Mouse (Mus musculus) lung, embryonic 16.5 days (tissue): ENCODE measurements around the gene Nfasc. TPM values are rescaled to one million over a fixed set of nuclear protein-coding genes. Genes with fewer than 3 reads are reported as not detected.

Experiments
- ATAC-seq: fragments of 200-750 bp; cut with Nextera tagmentation; 2 replicates; pipeline ENCODE4 v1.8.0; 2017; ENCODE audit warnings: low read depth, mild to moderate bottlenecking, moderate library complexity
- H3K27ac ChIP-seq: fragments of 300-500 bp; sonication (generic); 2 replicates; pipeline ENCODE4 v1.5.1; 2014; ENCODE audit warnings: mild to moderate bottlenecking, control low read depth, low read length
- H3K27me3 ChIP-seq: fragments of 300-500 bp; sonication (generic); 2 replicates; pipeline ENCODE4 v1.6.1; 2014; ENCODE audit warnings: low read depth, low read length, mixed read lengths; ENCODE audit not compliant: control insufficient read depth, insufficient read depth
- H3K36me3 ChIP-seq: fragments of 300-500 bp; sonication (generic); 2 replicates; pipeline ENCODE4 v1.6.1; 2014; ENCODE audit warnings: low read length; ENCODE audit not compliant: control insufficient read depth, insufficient read depth
- H3K4me1 ChIP-seq: fragments of 300-500 bp; sonication (generic); replicated peaks from 2 replicates; pipeline ENCODE4 v1.6.1; 2014; ENCODE audit warnings: low read length, mixed read lengths; ENCODE audit not compliant: control insufficient read depth, insufficient read depth
- H3K4me2 ChIP-seq: fragments of 300-500 bp; sonication (generic); 2 replicates; pipeline ENCODE4 v1.6.1; 2014; ENCODE audit warnings: low read depth, low read length, control low read depth
- H3K4me3 ChIP-seq: fragments of 300-500 bp; sonication (generic); 2 replicates; pipeline ENCODE4 v1.5.1; 2014; ENCODE audit warnings: mild to moderate bottlenecking, low read length, control low read depth
- H3K9ac ChIP-seq: fragments of 300-500 bp; sonication (generic); 2 replicates; pipeline ENCODE4 v1.6.1; 2014; ENCODE audit warnings: low read length, control low read depth
- H3K9me3 ChIP-seq: fragments of 300-500 bp; sonication (generic); 2 replicates; pipeline ENCODE4 v1.6.1; 2016; ENCODE audit warnings: low read length; ENCODE audit not compliant: control insufficient read depth
- WGBS: fragments of 180-500 bp; shearing (Covaris S2); extraction: QIAGEN DNeasy Blood & Tissue Kit; methylation state at CpG from one replicate; pipeline ENCODE4 v1.1.7; 2014; 5-methylcytosine and 5-hydroxymethylcytosine counted together
- polyA plus RNA-seq: library from polyadenylated mRNA; unstranded; fragments of >200 nt; fragmentation: Nextera tagmentation; extraction: Ambion mirVana; gene quantifications from 2 replicates; pipeline ENCODE4 v1.2.1, GENCODE M21; 2015

The Nfasc gene
- polyA plus RNA-seq, 1 experiment from 2014 or later = 0.18 TPM

DNA sequence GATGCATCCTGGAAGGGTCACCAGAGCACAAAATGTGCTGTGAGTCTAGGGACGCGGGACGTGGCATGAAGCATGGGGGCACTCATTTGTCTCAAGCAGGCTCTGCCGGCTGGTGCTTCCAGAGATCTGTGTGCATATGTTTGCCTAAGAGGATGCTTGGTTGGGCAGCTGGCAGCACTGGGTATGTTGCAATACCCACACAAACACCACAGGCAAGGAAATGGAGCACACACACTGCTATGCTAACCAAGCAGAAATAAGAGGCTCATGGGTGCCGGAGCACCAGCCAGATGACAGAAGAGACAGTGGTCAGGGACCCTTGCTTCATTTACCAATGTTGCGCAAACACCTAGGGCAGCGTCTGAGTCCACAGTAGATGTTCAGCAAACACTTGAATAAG, 25.8 kb upstream of the Nfasc start:
- Histone ChIP-seq H3K36me3 (no peaks in the 10 kb centered on the region), H3K9ac (no peak overlapping the region), H3K9me3 (no peaks in the 10 kb centered on the region), H3K27me3 (no peaks in the 10 kb centered on the region), H3K4me2 (no peak overlapping the region), H3K4me1 (peaks cover 6% of the 10 kb centered on the region; the same call in 1 of the 2 replicates), H3K4me3 (no peak overlapping the region), H3K27ac (no peak overlapping the region)
- WGBS = 73% methylated on average over 7 of the region's 7 CpGs
- no peak for ATAC-seq

DNA sequence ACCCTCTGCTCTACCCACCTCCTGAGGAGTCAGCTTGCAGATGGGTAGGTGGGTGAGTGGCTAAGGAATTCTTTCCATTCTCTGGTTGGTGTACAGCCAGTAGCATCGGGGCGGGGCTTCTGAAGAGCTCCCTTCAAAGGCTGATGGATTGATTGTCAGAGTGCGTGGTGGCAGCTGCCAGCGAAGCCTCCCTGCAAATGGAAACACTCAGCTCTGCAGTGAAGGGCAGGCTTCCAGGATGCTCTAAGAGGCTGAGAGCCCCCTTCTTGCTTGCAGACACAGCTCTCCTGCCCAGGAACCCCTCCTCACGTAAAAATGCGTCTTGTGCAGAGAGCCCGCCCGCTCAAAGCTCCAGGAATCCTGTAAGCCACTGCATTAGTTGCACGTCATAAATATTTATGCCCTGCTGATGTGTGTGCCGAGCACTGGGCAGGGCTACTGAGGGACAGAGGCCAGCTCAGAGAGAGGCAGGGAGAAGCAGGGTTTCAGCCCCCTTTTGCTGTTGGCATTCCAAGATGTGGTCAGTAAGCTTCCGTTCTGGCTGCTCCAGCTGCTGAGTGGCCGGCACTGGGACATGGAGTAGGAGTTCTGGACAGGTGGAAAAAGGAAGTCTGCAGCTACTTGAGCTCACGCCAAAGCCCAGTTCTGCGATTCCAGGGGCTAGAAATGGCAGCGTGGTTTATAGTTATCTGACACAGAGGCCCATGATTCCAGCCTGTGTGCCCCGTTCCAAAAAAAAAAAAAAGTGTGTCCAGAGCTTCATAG, 24.5 kb upstream of the Nfasc start:
- H3K4me3 ChIP-seq = no peak overlapping the region

DNA sequence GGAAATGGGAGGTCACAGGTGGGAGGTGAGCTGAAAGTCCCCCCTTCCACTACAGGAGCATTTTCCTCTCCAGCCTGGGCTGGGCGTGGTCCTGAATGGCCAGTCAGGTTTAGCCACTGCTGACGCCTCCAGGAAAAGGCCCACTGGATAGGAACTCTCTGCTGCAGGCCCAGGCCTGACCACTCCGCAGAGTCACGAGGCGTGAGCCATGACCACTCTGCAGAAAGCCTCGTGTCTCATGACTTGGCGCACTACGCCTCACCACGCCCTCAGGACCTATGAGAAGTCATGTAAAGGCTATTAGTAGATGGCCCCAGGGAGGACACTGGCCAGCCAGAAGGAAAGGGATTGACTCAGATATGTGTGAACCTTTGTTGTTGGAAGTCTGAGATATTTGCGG, 23.6 kb upstream of the Nfasc start:
- no peak for ATAC-seq
- Histone ChIP-seq H3K36me3 (no peaks in the 10 kb centered on the region), H3K4me2 (no peak overlapping the region), H3K9me3 (no peaks in the 10 kb centered on the region), H3K27me3 (no peaks in the 10 kb centered on the region; the same call in 1 of the 2 replicates), H3K27ac (no peak overlapping the region), H3K4me3 (no peak overlapping the region), H3K9ac (no peak overlapping the region), H3K4me1 (peaks cover 6% of the 10 kb centered on the region; the same call in 1 of the 2 replicates)
- 62% methylated on average over 10 of the region's 10 CpGs for WGBS

More for the DNA sequence above, 24.5 kb upstream of the Nfasc start:
- peak; percentile 73 for ATAC-seq
- Histone ChIP-seq H3K36me3 (no peaks in the 10 kb centered on the region), H3K9me3 (no peaks in the 10 kb centered on the region), H3K27ac (no peak overlapping the region), H3K4me2 (peak overlapping the region; percentile 22), H3K9ac (no peak overlapping the region), H3K27me3 (no peaks in the 10 kb centered on the region), H3K4me1 (peaks cover 6% of the 10 kb centered on the region; the same call in 1 of the 2 replicates)
- WGBS = 13% methylated on average over 16 of the region's 16 CpGs

DNA sequence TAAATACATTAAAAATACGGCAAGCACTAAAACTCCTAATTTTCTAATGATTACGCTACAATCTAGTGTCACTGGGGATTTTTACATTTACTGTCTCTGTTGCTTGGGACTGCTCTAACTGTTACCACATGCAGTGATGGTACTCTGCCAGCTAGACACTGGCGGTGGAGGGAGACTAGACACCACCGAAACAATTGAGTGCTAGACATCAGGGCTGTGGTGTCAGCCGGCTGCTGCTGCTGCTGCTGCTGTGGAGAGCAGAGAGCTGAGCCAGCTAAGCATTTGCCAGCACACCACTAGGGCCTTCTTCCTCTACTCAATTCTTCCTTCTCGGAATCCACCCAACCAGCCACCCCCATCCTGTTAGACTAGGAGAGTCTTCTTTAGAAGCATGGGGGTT, 17.8 kb upstream of the Nfasc start:
- Histone ChIP-seq H3K4me2 (no peak overlapping the region), H3K36me3 (no peaks in the 10 kb centered on the region), H3K4me1 (0 out of 2 replicates have a peak, but pooled peaks cover 3% of the 10 kb centered on the region), H3K27ac (no peak overlapping the region), H3K4me3 (no peak overlapping the region), H3K27me3 (no peaks in the 10 kb centered on the region; the same call in none of the 2 replicates), H3K9me3 (no peaks in the 10 kb centered on the region), H3K9ac (no peak overlapping the region)
- WGBS = 51% methylated on average over 6 of the region's 6 CpGs
- no peak for ATAC-seq

DNA sequence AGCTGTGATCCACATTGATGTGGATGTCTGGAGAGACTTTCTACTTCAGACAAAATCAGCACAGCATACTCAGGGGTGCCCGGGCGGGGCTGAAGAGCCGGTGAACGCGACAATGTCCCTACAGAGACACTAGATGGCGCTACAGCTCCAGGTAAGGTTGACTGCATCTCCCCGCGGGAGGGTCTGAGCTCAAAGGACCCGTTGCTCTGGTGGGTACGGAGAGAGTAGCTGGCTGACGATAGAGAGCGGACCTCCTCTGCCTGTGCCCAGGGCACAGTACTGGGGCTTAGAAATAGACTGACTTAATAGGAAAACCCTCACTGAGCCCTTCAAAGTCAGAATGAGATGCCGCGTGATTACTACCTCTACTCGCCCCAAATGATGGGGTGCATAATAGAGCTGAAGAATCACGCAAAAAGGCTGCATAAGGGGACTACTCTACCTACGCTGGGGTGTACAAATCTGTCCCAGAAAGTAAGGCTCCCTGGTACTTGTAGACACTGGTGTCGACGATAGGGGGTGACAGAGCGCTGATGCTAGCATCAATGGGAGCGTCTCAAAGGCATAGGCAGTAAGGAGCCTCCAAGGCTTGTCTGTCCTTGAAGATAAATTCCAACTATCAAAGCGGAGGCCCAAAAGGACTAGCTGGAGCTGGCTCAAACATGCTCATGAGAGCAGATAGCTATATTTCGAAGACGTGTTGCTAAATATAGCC, 17.2 kb upstream of the Nfasc start:
- H3K27ac ChIP-seq = no peak overlapping the region
- no peaks in the 10 kb centered on the region for H3K9me3 ChIP-seq
- H3K4me2 ChIP-seq = peak overlapping the region; percentile 43
- 7% methylated on average over 24 of the region's 24 CpGs for WGBS
- ATAC-seq = peak; percentile 65
- no peaks in the 10 kb centered on the region for H3K36me3 ChIP-seq
- 0 out of 2 replicates have a peak, but pooled peaks cover 3% of the 10 kb centered on the region for H3K4me1 ChIP-seq
- no peaks in the 10 kb centered on the region; the same call in none of the 2 replicates for H3K27me3 ChIP-seq
- H3K9ac ChIP-seq = no peak overlapping the region
- H3K4me3 ChIP-seq = peak overlapping the region; percentile 24; the same call in 1 of the 2 replicates

DNA sequence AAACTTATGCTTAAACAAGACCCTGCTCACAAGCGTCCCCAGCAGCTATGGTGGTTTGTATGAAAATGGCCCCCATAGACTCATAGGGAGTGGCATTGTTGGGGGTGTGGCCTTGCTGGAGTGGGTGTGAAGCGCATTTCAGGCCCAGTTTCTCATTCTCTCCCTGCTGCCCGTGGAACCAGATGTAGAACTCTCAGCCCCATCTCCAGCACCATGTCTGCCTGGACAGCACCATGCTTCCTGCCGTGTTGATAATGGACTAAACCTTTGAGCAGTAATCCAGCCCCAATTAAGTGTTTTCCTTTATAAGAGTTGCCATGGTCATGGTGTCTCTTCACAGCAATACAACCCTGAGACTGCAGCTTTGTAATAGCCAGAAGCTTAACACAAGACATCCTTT, 13.6 kb upstream of the Nfasc start:
- ATAC-seq = no peak
- no peak overlapping the region for H3K4me2 ChIP-seq
- H3K36me3 ChIP-seq = no peaks in the 10 kb centered on the region
- H3K4me3 ChIP-seq = no peak overlapping the region
- H3K9ac ChIP-seq = no peak overlapping the region
- H3K4me1 ChIP-seq = 0 out of 2 replicates have a peak, but pooled peaks cover 3% of the 10 kb centered on the region
- no peaks in the 10 kb centered on the region; the same call in none of the 2 replicates for H3K27me3 ChIP-seq
- H3K9me3 ChIP-seq = no peaks in the 10 kb centered on the region
- WGBS = 43% methylated on average over 4 of the region's 4 CpGs
- no peak overlapping the region for H3K27ac ChIP-seq

DNA sequence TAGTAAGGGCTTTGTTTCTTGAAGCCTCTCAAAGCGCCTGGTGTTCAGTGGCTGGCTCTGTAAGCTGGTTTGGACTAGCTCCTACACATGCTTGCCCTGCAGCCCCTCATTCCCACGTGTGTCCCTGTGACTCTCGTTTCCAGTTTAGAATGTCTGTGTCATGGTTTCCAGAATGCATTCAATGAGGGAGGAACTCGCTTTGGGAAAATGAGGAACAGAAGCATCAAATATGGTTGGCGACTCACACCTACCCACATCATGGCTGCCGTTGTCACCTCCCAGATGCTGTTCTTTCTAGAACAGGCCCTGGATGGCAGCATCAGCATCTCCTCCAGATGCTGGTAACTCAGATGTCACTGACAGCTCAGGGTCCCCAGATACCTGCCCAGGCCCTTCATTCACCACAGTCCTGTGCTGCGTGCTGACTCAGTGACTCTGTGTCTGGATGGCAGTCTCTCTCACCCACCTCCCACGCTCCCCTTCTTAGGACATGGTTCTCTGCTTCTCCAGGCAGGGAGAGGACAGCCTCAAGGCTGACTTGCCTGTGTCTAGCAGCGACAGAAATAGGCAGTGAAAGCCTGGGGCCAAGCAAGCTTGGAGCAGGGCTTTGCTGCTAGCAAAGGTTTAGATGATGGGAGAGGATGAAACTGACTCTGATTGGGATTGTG, 7.8 kb upstream of the Nfasc start:
- H3K9ac ChIP-seq = no peak overlapping the region
- no peak overlapping the region for H3K27ac ChIP-seq
- no peaks in the 10 kb centered on the region for H3K27me3 ChIP-seq
- H3K9me3 ChIP-seq = no peaks in the 10 kb centered on the region
- H3K36me3 ChIP-seq = no peaks in the 10 kb centered on the region
- no peak overlapping the region for H3K4me3 ChIP-seq
- ATAC-seq = no peak
- H3K4me2 ChIP-seq = no peak overlapping the region
- no peaks in the 10 kb centered on the region for H3K4me1 ChIP-seq
- WGBS = 77% methylated on average over 9 of the region's 9 CpGs

DNA sequence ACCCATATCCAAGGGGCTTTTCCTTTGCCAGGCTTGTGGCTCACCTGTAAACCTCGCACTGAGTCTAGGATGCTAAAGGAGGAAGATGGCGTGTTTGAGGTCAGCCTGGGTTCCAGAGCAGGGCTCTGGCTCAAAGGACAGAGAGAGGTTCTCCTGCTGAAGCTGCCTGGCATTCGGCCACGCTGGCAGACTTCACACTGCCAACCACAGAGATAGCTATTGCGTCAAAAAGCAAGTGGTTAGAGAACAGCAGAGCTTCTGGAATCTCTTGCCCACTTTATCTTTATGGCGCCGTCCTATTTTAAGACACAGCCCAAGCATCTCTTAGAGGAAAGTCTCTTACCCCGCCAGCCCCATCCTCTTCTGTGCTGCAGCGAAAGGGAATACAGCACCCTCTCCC, 4.7 kb upstream of the Nfasc start:
- Histone ChIP-seq H3K9ac (no peak overlapping the region), H3K36me3 (no peaks in the 10 kb centered on the region), H3K4me3 (no peak overlapping the region), H3K9me3 (no peaks in the 10 kb centered on the region), H3K4me1 (no peaks in the 10 kb centered on the region; the same call in 1 of the 2 replicates), H3K27ac (no peak overlapping the region), H3K4me2 (no peak overlapping the region), H3K27me3 (peaks cover 11% of the 10 kb centered on the region)
- ATAC-seq = no peak
- WGBS = 82% methylated on average over 9 of the region's 9 CpGs

DNA sequence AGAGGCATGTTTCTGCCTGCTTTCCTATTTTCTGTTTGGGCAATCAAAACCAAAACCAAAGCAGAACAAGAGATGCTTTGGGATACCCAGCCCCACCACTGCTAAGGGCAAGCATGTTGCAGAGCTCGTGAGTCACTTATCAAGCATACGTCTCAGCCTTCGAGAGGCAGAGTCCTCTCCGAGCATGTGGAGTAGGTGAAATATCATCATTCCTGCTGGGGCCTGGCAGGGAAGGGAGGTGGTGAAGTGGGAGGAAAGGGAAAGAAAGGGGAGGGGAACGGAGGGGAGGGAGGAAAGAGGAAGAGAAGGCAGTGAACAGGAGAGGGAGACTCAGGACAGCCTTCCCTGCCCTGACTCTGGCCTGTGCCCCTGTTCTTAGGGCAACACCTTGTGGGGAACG, 4.0 kb upstream of the Nfasc start:
- no peak for ATAC-seq
- Histone ChIP-seq H3K9ac (no peak overlapping the region), H3K27me3 (peaks cover 17% of the 10 kb centered on the region), H3K4me3 (no peak overlapping the region), H3K4me1 (no peaks in the 10 kb centered on the region; the same call in 1 of the 2 replicates), H3K9me3 (no peaks in the 10 kb centered on the region), H3K36me3 (no peaks in the 10 kb centered on the region), H3K27ac (no peak overlapping the region), H3K4me2 (no peak overlapping the region)
- 48% methylated on average over 6 of the region's 6 CpGs for WGBS
